Mouse (Mus musculus): Measurements from ENCODE around the gene Slc28a3.

Slc28a3 gene

DNA sequence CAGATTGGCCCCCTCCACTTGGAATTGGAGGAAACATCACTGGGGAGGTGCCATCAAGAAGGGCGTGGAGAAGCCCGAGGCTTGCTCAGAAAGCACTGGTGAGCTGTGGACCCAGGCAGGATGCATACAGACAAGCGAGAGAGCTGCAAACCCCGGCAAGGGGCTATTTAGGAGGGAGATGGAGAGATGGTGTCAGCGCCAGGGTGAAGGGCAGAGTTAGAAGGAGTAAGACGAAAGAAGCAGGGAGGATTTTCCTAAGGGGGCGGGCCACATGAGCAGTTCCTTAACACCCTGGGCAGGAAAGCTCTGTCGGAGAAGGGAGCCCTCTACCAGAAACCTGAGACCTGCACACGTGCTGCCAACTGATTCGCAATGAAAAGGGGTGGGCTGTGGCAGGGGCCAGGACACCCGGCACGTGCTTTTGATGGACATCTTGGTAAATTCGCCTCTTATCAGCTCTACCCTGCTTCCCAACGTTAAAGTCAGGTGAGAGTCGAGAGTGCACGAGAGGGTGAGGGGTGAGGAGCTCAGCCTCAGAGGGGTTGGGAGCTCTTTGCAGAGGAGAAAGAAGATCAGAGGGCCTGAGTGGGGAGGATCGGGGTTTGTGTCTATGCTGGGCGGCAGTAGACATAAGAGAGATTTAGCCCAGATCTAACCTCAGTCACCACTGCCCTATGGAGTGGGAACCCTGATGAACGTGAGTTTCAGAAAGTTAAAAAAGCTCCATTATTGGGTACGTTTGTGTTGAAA, 87.5 kb downstream of the Slc28a3 start:
- no peak for DNase-seq (ENCODE audit: low read depth, low spot score)

GRCm38 (mm10) chr13:58521331-58522030, 89.2 kb downstream of the Slc28a3 start:
- no peak for DNase-seq (ENCODE audit: low read depth, low spot score)

DNA sequence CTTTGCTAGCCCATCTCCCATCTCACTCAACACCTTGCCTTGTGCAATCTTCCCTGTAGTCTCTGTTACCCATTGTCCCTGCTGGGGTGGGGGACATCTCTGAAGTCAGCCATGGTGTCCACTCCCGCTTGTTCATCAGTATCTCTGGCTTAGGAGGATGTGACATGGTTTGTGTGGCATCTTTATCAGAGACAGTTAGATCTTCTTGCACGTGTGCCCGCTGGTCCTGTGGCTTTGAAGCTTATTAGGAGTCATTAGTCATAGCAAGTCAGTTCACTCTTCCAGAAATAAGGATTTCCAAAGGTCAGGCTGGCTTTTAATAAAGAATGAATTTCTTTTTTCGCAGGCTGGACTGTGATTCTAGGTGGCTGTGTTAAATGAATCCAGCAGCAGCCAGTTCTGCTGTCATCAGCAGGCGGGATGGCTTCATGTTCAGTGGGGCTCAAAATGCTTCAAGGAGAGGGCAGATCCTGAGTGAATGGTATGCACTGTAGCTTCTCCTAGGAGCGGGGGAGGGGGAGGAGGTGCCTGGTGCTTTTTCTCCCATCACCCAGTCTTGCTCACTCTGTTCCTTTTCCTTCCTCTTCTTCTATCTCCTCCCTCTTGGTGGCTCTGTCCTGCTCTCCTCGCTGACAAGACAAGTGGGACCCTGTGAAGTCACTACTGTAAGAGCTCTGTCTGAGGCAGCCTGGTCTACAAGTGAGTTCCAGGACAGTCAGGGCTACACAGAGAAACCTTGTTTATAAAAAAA, 89.9 kb downstream of the Slc28a3 start:
- DNase-seq (ENCODE audit: low read depth, low spot score) = no peak

- DNase-seq (ENCODE audit: low read depth, low spot score) = no peak
Measured at GRCm38 (mm10) chr13:58520028-58520427, 90.6 kb downstream of the Slc28a3 start.

DNA sequence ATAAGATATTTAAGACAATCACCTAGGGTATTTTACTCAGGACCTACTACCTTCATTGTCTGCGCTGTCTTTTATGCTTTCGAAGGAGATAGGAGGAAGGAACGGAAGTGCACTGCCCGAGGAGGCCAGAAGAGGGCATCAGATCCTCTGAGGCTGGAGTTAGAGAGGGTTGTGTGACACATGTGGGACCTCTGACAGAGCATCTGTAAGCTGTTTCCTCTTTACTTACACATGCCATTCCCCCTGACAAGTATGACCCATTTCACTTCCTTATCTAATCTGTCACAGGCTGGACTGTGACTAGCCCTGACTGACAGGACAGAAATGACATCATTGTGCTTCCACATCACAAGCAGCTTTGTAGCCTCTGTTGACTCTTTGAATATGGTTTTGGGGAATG, 94.4 kb downstream of the Slc28a3 start:
- no peak for DNase-seq (ENCODE audit: low read depth, low spot score)

DNA sequence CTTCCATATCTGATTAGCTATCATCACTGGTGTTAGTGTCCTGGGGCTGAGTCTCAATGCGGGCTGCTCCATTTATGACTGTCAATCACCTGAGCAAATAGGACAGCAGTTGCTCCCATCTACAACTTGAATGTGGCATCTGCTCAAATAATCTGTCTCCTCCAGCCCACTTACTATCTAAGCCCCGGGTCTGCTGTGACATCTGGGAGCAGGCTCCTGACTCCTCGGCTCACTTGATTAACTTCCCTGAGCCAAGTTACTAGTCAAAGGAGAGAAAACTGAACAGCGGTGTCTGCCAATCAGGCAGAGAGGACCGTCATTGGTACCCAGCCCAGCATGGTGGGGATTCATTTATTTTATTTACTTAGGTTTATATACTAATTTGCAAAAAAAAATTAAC, 95.0 kb downstream of the Slc28a3 start:
- DNase-seq (ENCODE audit: low read depth, low spot score) = no peak

DNA sequence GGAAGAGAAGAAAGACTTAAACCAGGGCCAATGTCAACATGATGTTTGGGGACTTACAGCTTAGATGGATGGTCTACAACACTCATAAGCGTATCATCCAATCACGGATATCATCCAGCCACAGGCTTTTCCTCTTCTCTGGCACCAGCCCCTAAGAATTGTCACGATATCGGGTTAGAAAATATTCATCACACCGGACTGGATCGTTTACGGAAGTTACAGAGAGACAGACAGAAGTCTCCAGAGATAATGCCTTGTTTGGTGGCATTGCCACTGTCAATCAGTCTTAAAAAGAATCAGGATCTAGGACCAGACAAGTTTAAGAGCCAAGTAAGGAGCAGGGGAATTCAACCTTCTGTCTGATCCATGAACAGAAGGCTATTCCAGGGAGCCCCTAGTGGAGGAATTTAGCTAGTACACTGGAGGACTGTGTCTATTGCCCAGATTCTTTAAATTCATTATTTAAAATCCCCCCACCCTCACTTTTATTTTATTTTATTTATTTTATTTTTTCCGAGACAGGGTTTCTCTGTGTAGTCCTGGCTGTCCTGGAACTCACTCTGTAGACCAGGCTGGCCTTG, 96.4 kb downstream of the Slc28a3 start:
- DNase-seq (ENCODE audit: low read depth, low spot score) = no peak

DNA sequence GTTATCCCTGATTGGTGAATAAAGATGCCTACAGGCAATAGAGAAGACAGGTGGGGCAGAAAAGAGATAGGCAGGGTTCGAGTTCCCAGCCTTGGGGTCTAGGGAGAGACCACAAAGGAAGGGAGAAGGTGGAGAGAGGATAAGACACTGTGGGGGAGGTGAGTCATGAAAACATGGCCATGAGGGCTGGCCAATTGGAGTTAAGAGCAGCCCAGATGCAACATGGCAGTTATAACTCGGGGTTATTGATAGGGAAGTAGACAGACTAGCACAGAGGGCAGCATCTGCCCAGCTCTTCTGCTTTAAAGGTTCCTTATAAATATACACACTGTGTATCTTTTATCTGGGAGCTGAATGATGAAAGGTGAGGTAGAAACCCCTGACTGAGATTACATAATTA, 98.8 kb downstream of the Slc28a3 start:
- DNase-seq (ENCODE audit: low read depth, low spot score) = no peak

- no peak for DNase-seq (ENCODE audit: low read depth, low spot score)
Measured at GRCm38 (mm10) chr13:58511248-58511647, 99.4 kb downstream of the Slc28a3 start.

GRCm38 (mm10) chr13:58509241-58509640, 101.4 kb downstream of the Slc28a3 start:
- no peak for DNase-seq (ENCODE audit: low read depth, low spot score)

- DNase-seq (ENCODE audit: low read depth, low spot score) = no peak
Measured at GRCm38 (mm10) chr13:58503610-58504009, 107.1 kb downstream of the Slc28a3 start.

- DNase-seq (ENCODE audit: low read depth, low spot score) = no peak
Measured at GRCm38 (mm10) chr13:58497809-58498208, 112.9 kb downstream of the Slc28a3 start.
